Mouse (Mus musculus): ENCODE data around the gene Ttll12. TPM values are rescaled to one million over a fixed set of nuclear protein-coding genes. Genes with fewer than 3 reads are reported as not detected.

The Ttll12 gene
- polyA plus RNA-seq, 1 experiment, result 20.1 TPM

DNA sequence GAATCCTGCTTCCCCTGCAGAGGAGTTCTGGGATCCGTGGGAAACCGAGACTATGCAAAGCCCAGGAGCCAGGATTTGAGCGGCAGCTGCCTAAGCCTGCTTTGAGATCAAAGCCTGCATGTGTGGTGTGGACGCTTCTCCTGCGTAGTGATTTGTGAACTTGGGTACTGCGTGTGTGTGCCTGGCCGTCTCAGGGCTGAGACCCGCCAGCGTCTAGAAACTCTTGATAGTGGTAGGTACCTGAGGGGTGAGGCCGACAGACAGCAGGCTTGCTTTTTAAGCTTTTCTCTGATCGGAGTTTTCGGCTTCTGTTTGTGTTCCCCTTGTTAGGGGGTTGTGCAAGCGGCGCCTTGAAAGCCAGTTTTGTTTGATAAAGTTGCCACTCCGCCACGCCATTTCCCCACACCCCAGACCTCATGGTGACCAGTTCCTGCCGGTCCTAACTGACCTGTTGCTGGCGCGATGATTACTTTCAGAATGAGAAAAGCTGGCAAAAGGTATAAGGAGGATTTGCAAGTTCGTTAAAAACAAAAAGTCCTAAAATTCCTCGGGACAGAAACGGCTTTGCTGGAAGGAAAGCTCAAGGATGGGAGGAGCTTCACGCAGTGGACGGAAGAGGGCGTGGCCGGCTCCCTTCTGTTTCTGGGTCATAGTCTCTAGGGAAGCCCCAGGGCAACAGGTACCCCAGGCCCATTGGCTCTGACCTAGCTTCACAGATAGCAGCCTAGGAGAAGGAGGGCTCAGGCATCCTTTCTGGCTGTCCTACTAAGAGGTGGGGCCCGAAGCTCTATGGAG lies 30.9 kb downstream of the Ttll12 start:
- no peak for DNase-seq (ENCODE audit: low read depth)

DNA sequence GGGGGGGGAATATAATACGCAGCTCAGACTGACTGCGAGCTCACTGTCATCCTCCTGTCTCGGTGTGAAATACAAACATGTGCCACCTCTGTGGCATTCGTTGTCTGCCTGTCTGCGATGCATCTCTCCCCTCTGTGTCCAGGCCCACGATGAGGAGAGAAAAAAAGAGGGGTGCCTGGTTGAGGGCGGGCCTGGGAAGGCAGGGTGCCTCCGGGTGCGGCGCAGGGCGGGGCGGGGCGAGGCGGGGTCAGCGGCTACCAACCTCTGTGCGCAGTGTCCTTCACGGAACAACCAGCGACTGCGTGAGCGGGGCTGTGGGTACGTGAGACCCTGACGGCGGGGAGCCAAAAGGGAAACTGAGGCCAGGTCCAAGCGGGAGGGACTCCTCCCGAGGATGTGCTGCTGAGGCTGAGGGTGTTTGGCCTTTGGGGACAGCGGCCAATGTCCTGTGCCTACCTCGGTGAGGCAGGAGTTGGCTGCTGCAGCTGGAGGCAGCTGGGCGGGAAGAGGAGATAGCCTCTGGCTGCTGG lies 31.6 kb downstream of the Ttll12 start, which contains the start of the genes Tspo and Mcat:
Tspo (plus strand) TSS at position 266 of the 530 bp plus-strand sequence.
Mcat (minus strand) TSS at position 461 of the 530 bp plus-strand sequence.
- no peak for DNase-seq (ENCODE audit: low read depth)

DNA sequence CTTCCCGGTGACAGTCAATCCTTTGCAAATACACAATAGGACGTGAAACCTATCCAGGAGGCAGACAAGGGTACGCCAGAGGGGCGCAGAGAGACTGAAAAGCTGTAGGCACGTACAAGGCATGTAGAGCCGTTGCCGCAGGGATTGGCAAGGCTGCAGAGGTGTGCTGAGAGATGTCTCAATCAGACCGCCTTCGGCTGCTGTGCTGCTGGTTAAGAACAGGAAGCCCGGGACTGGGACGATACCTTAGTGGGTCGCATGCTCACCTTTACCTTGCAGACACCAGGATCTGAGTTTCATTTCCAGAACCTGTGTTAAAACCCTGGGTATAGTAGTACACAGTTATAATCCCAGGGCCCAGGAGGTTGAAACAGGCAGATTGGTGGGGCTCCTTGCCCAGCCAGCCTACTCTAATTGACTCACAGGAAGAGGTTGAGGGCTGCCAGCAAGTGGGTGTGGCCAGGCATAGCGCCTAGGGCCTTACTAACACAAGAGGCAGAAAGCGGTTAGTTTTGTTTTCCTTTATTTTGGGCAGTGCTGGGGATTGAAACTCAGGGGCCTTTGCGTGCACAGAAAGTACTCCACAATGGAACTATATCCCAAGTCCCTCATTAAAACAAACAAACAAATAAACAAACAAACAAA lies 32.2 kb downstream of the Ttll12 start:
- no peak for DNase-seq (ENCODE audit: low read depth)

DNA sequence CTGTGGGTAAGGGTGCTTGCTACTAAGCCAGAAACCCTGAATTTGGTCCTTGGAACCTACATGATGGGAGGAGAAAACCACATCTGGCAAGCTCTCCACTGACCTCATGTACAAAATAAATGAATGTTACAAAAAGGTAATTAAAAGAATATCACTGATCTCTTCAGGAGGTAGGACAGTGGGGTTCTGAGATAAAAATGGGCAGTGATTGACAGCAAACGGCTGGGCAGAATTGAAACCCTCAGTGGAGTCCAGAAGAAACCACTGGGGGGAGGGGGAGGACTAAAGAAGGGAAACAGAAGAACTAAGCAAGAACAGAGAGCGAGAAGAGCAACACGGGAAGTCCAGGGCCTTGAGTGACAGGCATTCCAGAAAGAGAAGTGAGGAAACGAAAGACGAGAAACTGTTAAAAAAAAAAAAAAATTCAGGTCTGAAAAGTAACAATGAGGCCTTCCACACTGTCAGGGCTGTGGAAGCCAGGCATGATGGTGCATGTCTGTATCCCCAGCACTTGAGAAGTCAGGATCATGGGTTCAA lies 33.9 kb downstream of the Ttll12 start:
- no peak for DNase-seq (ENCODE audit: low read depth)

DNA sequence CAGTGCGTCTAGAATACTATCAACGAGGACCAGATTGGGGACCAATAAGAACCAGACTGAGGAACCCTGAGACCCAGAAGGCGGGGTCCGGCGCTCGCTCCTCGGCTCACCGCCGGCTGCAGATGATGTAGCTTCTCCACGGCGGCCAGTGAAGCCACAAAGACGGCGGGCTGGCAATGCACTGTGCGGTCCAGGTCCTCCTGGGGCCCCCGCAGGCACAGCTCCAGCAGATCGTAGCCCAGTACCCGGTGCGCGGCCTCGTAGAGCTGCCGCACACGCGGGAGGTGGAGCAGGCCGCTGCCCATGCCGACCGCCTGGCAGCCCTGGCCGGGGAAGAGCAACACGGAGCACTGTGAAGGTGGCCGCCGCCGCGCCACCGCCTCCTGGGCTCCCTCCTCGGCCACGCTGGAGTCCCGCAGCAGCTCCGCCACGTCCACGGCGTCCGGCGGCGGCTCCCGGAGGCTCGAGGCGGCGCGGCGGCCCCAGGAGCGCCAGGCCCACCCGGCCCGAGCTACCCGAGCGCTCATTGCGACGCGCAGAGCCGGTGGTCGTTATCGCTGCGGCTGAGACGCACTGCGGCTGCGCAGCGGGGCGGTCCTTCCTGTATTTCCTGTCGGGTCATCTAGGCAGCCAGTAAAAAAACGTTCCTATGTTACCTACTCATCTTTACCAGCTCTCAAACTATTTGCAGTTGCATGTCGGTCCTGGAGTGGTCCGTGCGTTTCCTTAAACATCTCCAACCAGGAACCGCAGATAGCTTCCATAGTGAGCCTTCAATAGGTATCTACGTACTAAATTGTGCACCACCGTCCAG lies 39.6 kb downstream of the Ttll12 start:
- DNase-seq (ENCODE audit: low read depth), result no peak

GRCm38 (mm10) chr15:83553831-83554230 lies 41.1 kb downstream of the Ttll12 start:
- DNase-seq (ENCODE audit: low read depth), result no peak

GRCm38 (mm10) chr15:83550137-83550536 lies 44.8 kb downstream of the Ttll12 start:
- DNase-seq (ENCODE audit: low read depth), result no peak

DNA sequence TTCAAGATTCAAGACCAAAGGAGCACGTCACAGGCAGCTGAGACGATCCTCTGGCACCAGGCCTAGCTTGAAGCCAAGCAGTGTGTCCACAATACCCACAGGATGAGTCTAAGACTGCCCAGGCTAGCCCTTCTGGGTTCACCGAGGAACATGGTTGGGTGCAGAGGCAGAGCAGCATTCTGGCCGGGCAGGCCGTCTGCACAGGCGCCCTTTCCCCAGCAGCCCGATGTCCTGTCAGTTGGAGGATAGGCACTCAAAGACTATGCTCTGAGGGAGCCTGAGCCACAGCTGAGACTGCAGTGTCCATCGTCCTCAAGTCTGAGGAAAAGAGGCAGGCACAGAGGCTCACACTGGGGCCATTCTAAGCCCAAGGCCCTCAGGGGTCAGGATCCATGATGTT lies 47.8 kb downstream of the Ttll12 start:
- no peak for DNase-seq (ENCODE audit: low read depth)

DNA sequence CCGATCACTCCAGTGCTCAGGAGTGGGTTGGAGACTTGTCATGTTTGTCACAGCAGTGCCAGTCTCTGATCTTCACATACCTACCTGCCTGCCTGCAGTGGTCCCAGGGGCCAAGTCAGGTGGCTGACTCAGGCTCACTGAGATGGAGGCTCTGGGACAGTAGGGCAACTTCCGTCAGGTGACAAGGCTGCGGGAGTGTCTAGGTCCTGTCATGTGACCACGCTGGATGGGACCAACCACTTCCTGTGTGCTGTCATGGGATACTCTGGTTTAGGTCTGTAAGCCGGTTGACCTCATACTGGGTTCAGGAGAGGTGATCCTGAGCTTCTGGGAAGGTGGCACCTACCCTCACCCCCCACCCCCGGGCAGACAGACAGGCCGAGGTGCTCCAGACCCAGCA lies 48.9 kb downstream of the Ttll12 start:
- no peak for DNase-seq (ENCODE audit: low read depth)

- DNase-seq (ENCODE audit: low read depth), result no peak
Measured at GRCm38 (mm10) chr15:83541647-83542287, 53.2 kb downstream of the Ttll12 start.

- no peak for DNase-seq (ENCODE audit: low read depth)
Measured at GRCm38 (mm10) chr15:83539905-83540304, 55.1 kb downstream of the Ttll12 start.

DNA sequence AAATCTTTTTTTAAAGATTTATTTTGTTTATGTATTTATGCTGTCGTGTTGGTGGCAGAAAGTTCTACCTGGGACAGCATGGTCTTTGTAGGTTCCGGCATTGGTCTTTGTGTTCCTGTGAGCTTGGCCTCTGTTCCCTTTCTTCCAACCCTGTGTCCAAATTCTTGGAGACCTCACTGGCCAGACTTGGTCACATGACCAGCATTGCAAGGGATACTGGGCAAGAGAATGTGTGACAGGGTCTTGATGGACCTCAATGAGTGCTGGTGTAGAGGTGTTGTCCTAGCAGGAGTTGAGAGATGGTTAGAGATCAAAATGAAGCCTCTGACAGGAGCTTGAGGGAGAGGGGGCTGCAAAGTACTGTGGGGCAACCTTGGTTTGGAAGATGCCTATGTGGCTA lies 56.1 kb downstream of the Ttll12 start:
- no peak for DNase-seq (ENCODE audit: low read depth)

GRCm38 (mm10) chr15:83535890-83536231 lies 59.1 kb downstream of the Ttll12 start:
- DNase-seq (ENCODE audit: low read depth), result no peak

DNA sequence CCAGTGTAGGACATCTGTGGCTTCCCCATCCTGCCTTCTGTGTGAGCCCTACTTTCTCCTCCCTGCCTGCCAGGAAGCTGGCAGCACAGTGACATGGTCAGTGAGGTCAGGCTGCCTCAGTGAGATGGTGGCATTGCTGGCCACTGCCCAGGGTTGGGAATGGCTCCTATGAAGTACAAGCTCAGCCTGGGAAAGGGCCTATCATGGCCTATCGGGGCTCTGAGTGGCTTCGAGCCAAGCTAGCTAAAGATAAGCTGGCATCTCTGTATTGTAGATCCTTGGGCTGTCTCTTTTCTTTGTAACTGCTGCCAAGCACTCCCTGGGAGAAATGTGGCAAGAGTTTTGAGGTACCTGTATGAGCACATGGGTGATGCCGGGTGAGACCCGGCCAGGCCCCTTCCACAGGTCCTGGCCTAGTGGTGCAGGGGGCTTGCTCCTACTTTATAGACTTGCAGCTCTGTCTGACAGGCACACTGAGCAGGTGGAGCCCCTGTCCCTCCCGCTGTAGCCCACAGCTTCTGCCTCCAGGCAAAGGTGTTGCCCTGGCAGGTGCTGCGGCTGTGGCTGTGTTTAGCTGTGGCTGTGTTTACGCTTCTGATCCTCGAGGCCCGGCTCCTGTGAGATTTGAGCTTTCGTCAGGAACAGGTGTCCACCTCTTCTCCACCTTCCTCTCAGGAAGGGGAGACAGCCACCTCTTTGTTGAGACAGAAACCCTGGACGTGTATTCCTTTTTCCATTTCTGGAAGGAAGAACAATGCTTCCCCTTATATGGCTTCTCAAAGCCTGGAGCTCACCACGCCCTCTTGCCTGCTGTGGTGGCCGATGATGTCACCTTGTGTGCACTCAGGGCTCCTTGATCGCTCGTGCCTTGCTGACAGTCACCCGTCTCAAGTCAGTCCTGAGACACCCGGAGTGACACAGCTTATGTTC lies 59.7 kb downstream of the Ttll12 start:
- no peak for DNase-seq (ENCODE audit: low read depth)

DNA sequence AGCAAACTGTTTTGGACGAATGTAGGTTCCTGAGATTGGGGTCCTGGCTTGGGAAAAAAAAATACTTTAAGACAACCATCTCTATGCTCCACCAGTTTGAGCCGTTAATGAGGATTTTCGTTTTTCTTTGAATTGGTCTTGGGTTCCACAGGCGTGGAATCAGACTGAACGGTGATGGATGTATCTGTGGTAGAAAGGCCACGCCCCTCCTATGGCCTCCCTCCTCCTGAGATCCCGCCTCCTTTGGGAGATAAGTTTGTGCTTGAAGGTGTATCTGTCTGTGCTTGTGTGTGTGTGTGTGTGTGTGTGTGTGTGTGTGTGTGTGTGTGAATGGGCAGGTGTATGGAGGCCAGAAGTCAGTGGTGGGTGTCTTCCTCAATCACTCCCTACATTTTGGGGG lies 62.4 kb downstream of the Ttll12 start:
- no peak for DNase-seq (ENCODE audit: low read depth)

GRCm38 (mm10) chr15:83531961-83532469 lies 62.9 kb downstream of the Ttll12 start:
- no peak for DNase-seq (ENCODE audit: low read depth)

DNA sequence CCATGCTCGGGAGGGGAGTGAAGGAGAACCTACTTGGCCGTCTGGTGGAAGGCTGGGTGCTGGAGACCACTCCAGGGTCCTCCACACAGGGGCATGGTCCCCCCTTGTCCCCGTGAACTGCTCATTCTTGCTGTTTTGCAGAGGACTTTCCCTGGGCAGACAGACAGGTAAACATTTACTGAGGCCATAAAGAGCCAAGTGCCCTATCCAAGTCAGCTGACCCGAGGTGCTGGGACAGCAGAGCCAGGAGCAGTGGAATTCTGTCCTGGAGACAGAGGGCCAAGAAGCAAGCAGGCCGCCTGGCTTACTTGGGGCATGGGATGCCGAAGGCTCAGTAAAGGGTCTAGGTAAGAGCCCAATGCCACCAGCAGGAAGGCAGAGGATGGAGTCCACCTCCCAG lies 64.3 kb downstream of the Ttll12 start:
- DNase-seq (ENCODE audit: low read depth), result no peak

DNA sequence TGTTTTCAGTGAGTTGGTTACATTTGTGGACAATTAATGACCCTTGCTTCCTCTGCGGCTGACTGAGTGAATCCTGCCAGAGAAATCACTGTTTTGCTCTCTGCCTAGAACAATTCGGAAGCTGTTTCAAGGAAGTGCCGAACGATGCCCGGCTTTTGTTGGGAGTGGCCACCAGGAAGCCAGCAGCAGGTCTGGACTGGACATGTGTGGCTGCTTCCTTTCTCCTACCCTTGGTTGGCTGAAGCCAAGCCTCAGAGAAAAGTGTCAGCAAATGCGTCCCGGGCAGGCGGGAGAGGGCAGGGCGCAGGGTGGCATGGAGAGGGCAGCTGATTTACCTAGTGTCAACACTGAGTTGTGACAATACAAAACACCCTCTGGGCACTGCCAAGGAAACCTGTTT lies 64.7 kb downstream of the Ttll12 start:
- no peak for DNase-seq (ENCODE audit: low read depth)

DNA sequence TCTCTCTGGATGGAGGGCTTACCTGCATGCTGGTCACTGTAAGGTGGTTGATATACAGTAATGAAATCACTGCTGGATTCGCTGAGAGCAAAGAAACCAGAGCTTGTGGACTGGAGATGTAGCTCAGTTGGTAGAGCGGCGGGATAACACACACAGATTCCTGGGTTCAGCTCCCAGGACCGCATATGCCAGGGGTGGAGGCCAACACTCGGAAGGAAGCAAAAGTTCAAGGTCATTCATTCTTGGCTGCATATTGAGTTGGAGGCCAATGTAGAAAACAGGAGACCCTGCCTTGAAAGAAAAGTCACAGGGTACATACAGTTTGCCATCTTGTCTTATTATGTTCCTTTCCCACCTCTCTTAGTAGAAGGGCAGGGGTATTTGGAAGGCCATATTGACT lies 65.2 kb downstream of the Ttll12 start:
- no peak for DNase-seq (ENCODE audit: low read depth)

GRCm38 (mm10) chr15:83528892-83529291 lies 66.1 kb downstream of the Ttll12 start:
- DNase-seq (ENCODE audit: low read depth), result no peak

Data from gonadal fat pad, adult 2 months (tissue).